Mouse (Mus musculus): ENCODE measurements around the gene Kif7. TPM values are rescaled to one million over a fixed set of nuclear protein-coding genes. Genes with fewer than 3 reads are reported as not detected.

The Kif7 gene
- total RNA-seq, 2 experiments from 2014 or later: 0.30 to 1.5 TPM

Other genes with a start within 250 kb of the Kif7 start
- 21.2 and 22.5 TPM in 2 replicates for gene Polg, start 249.4 kb downstream of the Kif7 start, total RNA-seq (2015)
- gene Polg, start 249.4 kb downstream of the Kif7 start, total RNA-seq (2017): 41.3 and 52.0 TPM in 2 replicates
- 0.29 and 1.9 TPM in 2 replicates for gene Rhcg, start 98.1 kb downstream of the Kif7 start, total RNA-seq (2015)
- 0.17 and 2.0 TPM in 2 replicates for gene Rhcg, start 98.1 kb downstream of the Kif7 start, total RNA-seq (2017)
- 32.2 and 41.3 TPM in 2 replicates for gene Ticrr, start 55.5 kb downstream of the Kif7 start, total RNA-seq (2015)
- 16.9 and 19.4 TPM in 2 replicates for gene Ticrr, start 55.5 kb downstream of the Kif7 start, total RNA-seq (2017)
- not detected in 2 replicates for gene Plin1, start 17.2 kb upstream of the Kif7 start, total RNA-seq (2015)
- gene Plin1, start 17.2 kb upstream of the Kif7 start, total RNA-seq (2017): not detected in 2 replicates
- 1.7 TPM in 2 replicates for gene Pex11a, start 27.4 kb upstream of the Kif7 start, total RNA-seq (2015)
- 1.7 and 2.4 TPM in 2 replicates for gene Pex11a, start 27.4 kb upstream of the Kif7 start, total RNA-seq (2017)
- not detected in 2 replicates for gene Wdr93, start 27.4 kb upstream of the Kif7 start, total RNA-seq (2015)
- gene Wdr93, start 27.4 kb upstream of the Kif7 start, total RNA-seq (2017): not detected in 2 replicates
- not detected in 2 replicates for gene Mesp1, start 78.1 kb upstream of the Kif7 start, total RNA-seq (2015)
- not detected in 2 replicates for gene Mesp1, start 78.1 kb upstream of the Kif7 start, total RNA-seq (2017)
- 0.10 TPM in 1 of 2 replicates, not detected in the other for gene Mesp2, start 95.0 kb upstream of the Kif7 start, total RNA-seq (2015)
- 0.27 TPM in 1 of 2 replicates, not detected in the other for gene Mesp2, start 95.0 kb upstream of the Kif7 start, total RNA-seq (2017)
- 1.2 and 2.3 TPM in 2 replicates for gene Anpep, start 145.3 kb upstream of the Kif7 start, total RNA-seq (2015)
- not detected in 2 replicates for gene Anpep, start 145.3 kb upstream of the Kif7 start, total RNA-seq (2017)
- gene Ap3s2, start 204.9 kb upstream of the Kif7 start, total RNA-seq (2015): 15.7 and 25.3 TPM in 2 replicates
- gene Ap3s2, start 204.9 kb upstream of the Kif7 start, total RNA-seq (2017): 6.9 and 8.2 TPM in 2 replicates
- gene Arpin, start 219.6 kb upstream of the Kif7 start, total RNA-seq (2015): 0.15 TPM in 1 of 2 replicates, not detected in the other
- 0.14 TPM in 1 of 2 replicates, not detected in the other for gene Arpin, start 219.6 kb upstream of the Kif7 start, total RNA-seq (2017)

Measured in megakaryocyte progenitor cell, adult 5-6 weeks (primary cell).